9 mouse cellular contexts compared by ENCODE assay signal in the genomic region with DNA sequence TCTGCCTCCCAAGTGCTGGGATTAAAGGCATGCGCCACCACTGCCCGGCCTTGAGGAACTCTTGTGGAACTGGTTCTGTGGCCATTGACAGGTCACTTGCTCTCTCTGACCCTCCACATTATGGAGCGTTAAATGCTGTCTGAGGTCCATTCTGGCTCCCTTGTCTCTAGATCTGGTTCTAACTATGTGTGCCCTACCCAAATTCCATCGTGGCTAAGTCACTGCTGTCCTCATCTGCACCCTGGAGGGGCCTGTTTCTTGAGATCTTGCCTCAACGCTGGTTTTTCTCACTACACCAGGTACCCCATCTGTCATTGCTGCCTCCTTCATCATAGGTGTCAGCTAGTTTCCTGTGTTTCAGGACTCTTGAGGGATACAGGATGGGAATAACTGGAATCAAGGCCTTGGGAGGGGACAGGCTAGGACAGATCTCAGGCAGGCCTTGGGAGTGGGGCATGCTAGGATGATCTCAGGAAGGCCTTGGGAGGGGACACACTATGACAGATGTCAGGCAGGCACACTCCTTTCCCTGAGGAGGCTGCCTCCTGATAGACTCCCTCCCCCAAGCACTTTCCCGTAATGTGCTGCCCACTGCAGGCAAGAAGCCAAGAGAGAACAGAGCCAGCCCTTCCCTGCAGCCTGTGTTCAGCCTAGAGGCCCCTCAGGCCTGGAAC. TPM values are rescaled to one million over a fixed set of nuclear protein-coding genes. Genes with fewer than 3 reads are reported as not detected.
DNase-seq lines count a peak whose midpoint lies in the region; ATAC-seq and TF ChIP-seq lines count a peak whose summit lies in the region.
"Had no signal": no experiment of that assay in that cellular context is flagged by ENCODE, and none has a peak within 500 bp of the region (broad histone marks: within the 10 kb centered on the region; RNA-seq: fewer than 3 reads in every experiment).

No protein-coding gene starts in this region.

- no peaks in the 10 kb centered on the region for H3K9me3 ChIP-seq in hindbrain, embryonic 12.5 days (replicated peaks)
- no peaks in the 10 kb centered on the region for H3K9me3 ChIP-seq in lung, postnatal 0 days (ENCODE audit: low read length)

- H3K27me3 ChIP-seq in heart, adult 2 months (ENCODE audit: control insufficient read depth, insufficient read depth, low read length), result no peaks in the 10 kb centered on the region
- no peaks in the 10 kb centered on the region for H3K27me3 ChIP-seq in hindbrain, embryonic 12.5 days
- H3K27me3 ChIP-seq in lung, postnatal 0 days (replicated peaks; ENCODE audit: insufficient read depth, low read length), result no peaks in the 10 kb centered on the region

- no peak for ATAC-seq in hindbrain, embryonic 12.5 days (ENCODE audit: low FRiP score)
- ATAC-seq in lung, postnatal 0 days, result peak; percentile 75

- no peak overlapping the region for H3K4me2 ChIP-seq in hindbrain, embryonic 12.5 days (replicated peaks)
- no peak overlapping the region for H3K4me2 ChIP-seq in lung, postnatal 0 days (replicated peaks; ENCODE audit: low read depth, low read length)

- no peak for TF ChIP-seq POLR2A in heart, adult 2 months (IDR thresholded peaks at IDR 0.05; ENCODE audit: insufficient read depth, low read depth, low read length)

- H3K4me3 ChIP-seq in heart, adult 2 months, result no peak overlapping the region
- no peak overlapping the region for H3K4me3 ChIP-seq in hindbrain, embryonic 12.5 days
- H3K4me3 ChIP-seq in lung, postnatal 0 days (ENCODE audit: low read depth, low read length), result no peak overlapping the region

- no peak overlapping the region for H3K9ac ChIP-seq in heart, adult 2 months (ENCODE audit: low read depth, low read length)
- H3K9ac ChIP-seq in hindbrain, embryonic 12.5 days, result peak overlapping the region; percentile 45; the same call in 1 of the 2 replicates
- H3K9ac ChIP-seq in lung, postnatal 0 days (replicated peaks; ENCODE audit: low read depth), result no peak overlapping the region

- peak in 1 of 2 experiments; percentile 39 for DNase-seq in heart, adult 2 months
- DNase-seq in heart, postnatal 25 days (ENCODE audit: low spot score), result no peak
- peak; percentile 57 for DNase-seq in adrenal gland, postnatal 25 days
- peak; percentile 66 for DNase-seq in lung, postnatal 0 days (ENCODE audit: low spot score)
- no peak for DNase-seq in ovary, postnatal 14 days (ENCODE audit: low spot score)
- no peak for DNase-seq in embryo, embryonic 10.5 days (ENCODE audit: low spot score)
- DNase-seq in thymus, postnatal 36 days, result no peak

- intact Hi-C loops in heart, adult 2 months (cut with DNase I), result no loop called here
- intact Hi-C loops in heart, postnatal 25 days (cut with DNase I), result no loop called here

- TF ChIP-seq CTCF in heart, adult 2 months (IDR thresholded peaks at IDR 0.05), result no peak
- no peak for TF ChIP-seq CTCF in lung, postnatal 0 days (IDR thresholded peaks at IDR 0.05)

- peaks cover 2% of the 10 kb centered on the region; the same call in 1 of the 2 replicates for H3K79me2 ChIP-seq in heart, adult 2 months (replicated peaks; ENCODE audit: control insufficient read depth, insufficient read depth, low read length)

- WGBS in heart, adult 2 months, result 46% methylated on average over 6 of the region's 6 CpGs
- WGBS in hindbrain, embryonic 12.5 days, result 67% methylated on average over 6 of the region's 6 CpGs
- WGBS in lung, postnatal 0 days, result 29% methylated on average over 6 of the region's 6 CpGs

- TF ChIP-seq EP300 in heart, adult 2 months (IDR thresholded peaks at IDR 0.05; ENCODE audit: insufficient read depth, low read depth, low read length), result no peak
- TF ChIP-seq EP300 in lung, postnatal 0 days (IDR thresholded peaks at IDR 0.05), result peak; percentile 66; the same call in 1 of the 2 replicates

- H3K27ac ChIP-seq in heart, adult 2 months, result peak overlapping the region; percentile 16
- H3K27ac ChIP-seq in hindbrain, embryonic 12.5 days, result peak overlapping the region; percentile 62; the same call in 1 of the 2 replicates
- peak overlapping the region; percentile 64 for H3K27ac ChIP-seq in lung, postnatal 0 days (ENCODE audit: low read length)
- H3K27ac ChIP-seq: macrophage had no signal

- no peaks in the 10 kb centered on the region for H3K36me3 ChIP-seq in heart, adult 2 months (ENCODE audit: control insufficient read depth, insufficient read depth, low read length)
- 0 out of 2 replicates have a peak, but pooled peaks cover 4% of the 10 kb centered on the region for H3K36me3 ChIP-seq in hindbrain, embryonic 12.5 days
- peaks cover 4% of the 10 kb centered on the region; the same call in 1 of the 2 replicates for H3K36me3 ChIP-seq in lung, postnatal 0 days (ENCODE audit: insufficient read depth, low read length)

- H3K4me1 ChIP-seq in heart, adult 2 months (ENCODE audit: control insufficient read depth, insufficient read depth, low read length), result peaks cover 18% of the 10 kb centered on the region
- peaks cover 22% of the 10 kb centered on the region for H3K4me1 ChIP-seq in hindbrain, embryonic 12.5 days
- H3K4me1 ChIP-seq in lung, postnatal 0 days (ENCODE audit: insufficient read depth, low read depth, low read length), result peaks cover 21% of the 10 kb centered on the region; the same call in 1 of the 2 replicates

RNA-seq across cellular contexts. Expression of a gene that starts 37.7 kb away (rescaled TPM):
- total RNA-seq in heart, adult 2 months (2021), result 10 to 100 TPM; 17.0 to 17.4 TPM
- polyA plus RNA-seq in heart, adult 2 months (2012; rRNA removed), result 21.4 and 21.5 TPM in 2 replicates
- total RNA-seq in heart, postnatal 25 days (2021), result 10 to 100 TPM; 16.3 to 20.0 TPM
- 70.4 and 70.7 TPM in 2 replicates for total RNA-seq in adrenal gland, postnatal 25 days (2021)
- polyA plus RNA-seq in hindbrain, embryonic 12.5 days (2016; fragmentation: Nextera tagmentation; extraction: Ambion mirVana), result 8.4 and 9.5 TPM in 2 replicates
- polyA plus RNA-seq in lung, postnatal 0 days (2015; fragmentation: Nextera tagmentation; extraction: Ambion mirVana), result 5.4 and 6.0 TPM in 2 replicates

RNA-seq across cellular contexts. Expression of a gene that starts 54.0 kb away (rescaled TPM):
- total RNA-seq in heart, adult 2 months (2021), result 10 to 100 TPM; 73.6 to 96.1 TPM
- 61.8 and 65.1 TPM in 2 replicates for polyA plus RNA-seq in heart, adult 2 months (2012; rRNA removed)
- 10 to 100 TPM; 81.2 to 82.7 TPM for total RNA-seq in heart, postnatal 25 days (2021)
- 46.7 and 60.7 TPM in 2 replicates for total RNA-seq in adrenal gland, postnatal 25 days (2021)
- polyA plus RNA-seq in hindbrain, embryonic 12.5 days (2016; fragmentation: Nextera tagmentation; extraction: Ambion mirVana), result 25.5 and 27.8 TPM in 2 replicates
- 9.2 and 9.9 TPM in 2 replicates for polyA plus RNA-seq in lung, postnatal 0 days (2015; fragmentation: Nextera tagmentation; extraction: Ambion mirVana)

Comparison
In these comparisons a context has a peak if more than half of its experiments do, and no peak if none do; other contexts are left out.
1. DNase-seq: peak in adrenal gland, postnatal 25 days (single experiment) and lung, postnatal 0 days (single experiment); none in heart, postnatal 25 days (single experiment), ovary, postnatal 14 days (single experiment), embryo, embryonic 10.5 days (single experiment) and thymus, postnatal 36 days (0 of 2).
2. Peak in every context shown above with its lines, with median percentiles within 50 percentile points of each other: H3K27ac ChIP-seq.